Mouse (Mus musculus): ENCODE results near the gene Bud31.
"Not testable (repeated sequence)": the region's sequence is repeated elsewhere in the genome, so short reads cannot be mapped to it uniquely, and the experiment has no call there.

Gene Bud31

GRCm38 (mm10) chr5:145139571-145140519 is at the start of gene Bud31, which contains the start of gene Pdap1:
Gene Bud31, plus strand, starts transcription at chr5:145140362.
Gene Pdap1, minus strand, starts transcription at chr5:145140238.
- peak; percentile 92 to 96 for DNase-seq (ENCODE audit: low spot score in 2 of 2)

GRCm38 (mm10) chr5:145096195-145096594 is 44.0 kb upstream of the Bud31 start:
- no peak for DNase-seq (ENCODE audit: low spot score in 2 of 2)

GRCm38 (mm10) chr5:145098340-145098821 is 41.8 kb upstream of the Bud31 start:
- no peak for DNase-seq (ENCODE audit: low spot score in 2 of 2)

- DNase-seq (ENCODE audit: low spot score in 2 of 2): no peak
These were observed 39.2 kb upstream of the Bud31 start for GRCm38 (mm10) chr5:145100960-145101359.

- DNase-seq (ENCODE audit: low spot score in 2 of 2): not testable (repeated sequence)
These were observed 38.7 kb upstream of the Bud31 start for GRCm38 (mm10) chr5:145101451-145101850.

- DNase-seq (ENCODE audit: low spot score in 2 of 2): no peak
These were observed 37.5 kb upstream of the Bud31 start for GRCm38 (mm10) chr5:145102706-145103105.

- DNase-seq (ENCODE audit: low spot score in 2 of 2): no peak
These were observed 35.8 kb upstream of the Bud31 start for GRCm38 (mm10) chr5:145104328-145104727.

GRCm38 (mm10) chr5:145105694-145106275 is 34.4 kb upstream of the Bud31 start:
- no peak for DNase-seq (ENCODE audit: low spot score in 2 of 2)

GRCm38 (mm10) chr5:145110401-145110800 is 29.8 kb upstream of the Bud31 start:
- no peak for DNase-seq (ENCODE audit: low spot score in 2 of 2)

- no peak for DNase-seq (ENCODE audit: low spot score in 2 of 2)
These were observed 27.6 kb upstream of the Bud31 start for GRCm38 (mm10) chr5:145112566-145112965.

GRCm38 (mm10) chr5:145113416-145113815 is 26.7 kb upstream of the Bud31 start:
- no peak for DNase-seq (ENCODE audit: low spot score in 2 of 2)

- peak; percentile 75 to 77 for DNase-seq (ENCODE audit: low spot score in 2 of 2)
These were observed 26.0 kb upstream of the Bud31 start, which contains the start of gene Arpc1b for GRCm38 (mm10) chr5:145114071-145114605. Gene Arpc1b, plus strand, starts transcription at chr5:145114215.

- peak; percentile 70 to 75 for DNase-seq (ENCODE audit: low spot score in 2 of 2)
These were observed 25.3 kb upstream of the Bud31 start for GRCm38 (mm10) chr5:145114606-145115473.

- DNase-seq (ENCODE audit: low spot score in 2 of 2): no peak
These were observed 24.4 kb upstream of the Bud31 start for GRCm38 (mm10) chr5:145115736-145116135.

GRCm38 (mm10) chr5:145116316-145116715 is 23.8 kb upstream of the Bud31 start:
- peak in 1 of 2 experiments; percentile 68 for DNase-seq (ENCODE audit: low spot score in 2 of 2)

- DNase-seq (ENCODE audit: low spot score in 2 of 2): peak; percentile 58 to 77
These were observed 23.2 kb upstream of the Bud31 start for GRCm38 (mm10) chr5:145116916-145117315.

- DNase-seq (ENCODE audit: low spot score in 2 of 2): no peak
These were observed 22.2 kb upstream of the Bud31 start for GRCm38 (mm10) chr5:145118005-145118404.

GRCm38 (mm10) chr5:145118461-145118860 is 21.7 kb upstream of the Bud31 start:
- no peak for DNase-seq (ENCODE audit: low spot score in 2 of 2)

- DNase-seq (ENCODE audit: low spot score in 2 of 2): no peak
These were observed 20.8 kb upstream of the Bud31 start for GRCm38 (mm10) chr5:145119385-145119784.

- DNase-seq (ENCODE audit: low spot score in 2 of 2): no peak
These were observed 19.2 kb upstream of the Bud31 start for GRCm38 (mm10) chr5:145120921-145121320.

- DNase-seq (ENCODE audit: low spot score in 2 of 2): no peak
These were observed 16.8 kb upstream of the Bud31 start for GRCm38 (mm10) chr5:145123396-145123795.
